Comparison of ENCODE assay signal across 8 mouse cellular contexts in genomic region chr14:120355040-120355741, GRCm38 (mm10).
DNase-seq lines count a peak whose midpoint lies in the region; ATAC-seq lines count a peak whose summit lies in the region.

No protein-coding gene starts in this region.

- 0 out of 2 replicates have a peak, but pooled peaks have one; percentile 24 for ATAC-seq in frontal cortex, adult (ENCODE audit: low TSS enrichment)
- ATAC-seq in granulocyte monocyte progenitor cell, adult 5-6 weeks (replicated peaks; ENCODE audit: poor library complexity, severe bottlenecking) = peak; percentile 53
- peak; percentile 73 for ATAC-seq in liver, embryonic 13.5 days (ENCODE audit: low read depth)
- peak; percentile 82 for ATAC-seq in neural tube, embryonic 11.5 days (ENCODE audit: insufficient read depth, low FRiP score, low TSS enrichment)

- 40% methylated on average over 14 of the region's 14 CpGs for WGBS in liver, embryonic 13.5 days (ENCODE audit: insufficient replicate concordance)
- 19% methylated on average over 14 of the region's 14 CpGs for WGBS in neural tube, embryonic 11.5 days

- H3K4me1 ChIP-seq in liver, embryonic 13.5 days (replicated peaks) = peaks cover 28% of the 10 kb centered on the region
- H3K4me1 ChIP-seq in neural tube, embryonic 11.5 days (ENCODE audit: control insufficient read depth, insufficient read depth, low read length) = peaks cover 6% of the 10 kb centered on the region

- no peaks in the 10 kb centered on the region for H3K27me3 ChIP-seq in liver, embryonic 13.5 days
- no peaks in the 10 kb centered on the region for H3K27me3 ChIP-seq in neural tube, embryonic 11.5 days (ENCODE audit: control insufficient read depth, insufficient read depth, low read length)

- peak overlapping the region; percentile 38 for H3K4me2 ChIP-seq in liver, embryonic 13.5 days
- H3K4me2 ChIP-seq in neural tube, embryonic 11.5 days (ENCODE audit: low read depth) = peak overlapping the region; percentile 4; the same call in 1 of the 2 replicates

- no peaks in the 10 kb centered on the region for H3K9me3 ChIP-seq in liver, embryonic 13.5 days (replicated peaks)
- no peaks in the 10 kb centered on the region for H3K9me3 ChIP-seq in neural tube, embryonic 11.5 days (ENCODE audit: control insufficient read depth, low read length)

- no peak for DNase-seq in frontal cortex, postnatal 25 days (ENCODE audit: low spot score in 2 of 2)
- peak; percentile 77 to 81 for DNase-seq in cerebellum, postnatal 10 days
- DNase-seq in kidney, adult 18-20 months = peak; percentile 75
- no peak for DNase-seq in liver, embryonic 13.5 days
- DNase-seq in neural tube, embryonic 11.5 days (ENCODE audit: low spot score) = peak; percentile 68
- no peak for DNase-seq in spleen, adult 18-20 months

- no peak overlapping the region for H3K4me3 ChIP-seq in liver, embryonic 13.5 days (replicated peaks)
- H3K4me3 ChIP-seq in neural tube, embryonic 11.5 days (ENCODE audit: low read depth, low read length) = no peak overlapping the region

- no peaks in the 10 kb centered on the region for H3K36me3 ChIP-seq in liver, embryonic 13.5 days
- no peaks in the 10 kb centered on the region for H3K36me3 ChIP-seq in neural tube, embryonic 11.5 days (ENCODE audit: control insufficient read depth, insufficient read depth, low read length)

- H3K27ac ChIP-seq in liver, embryonic 13.5 days = peak overlapping the region; percentile 43
- peak overlapping the region; percentile 56 for H3K27ac ChIP-seq in neural tube, embryonic 11.5 days (ENCODE audit: low read depth, low read length)

- no peak overlapping the region for H3K9ac ChIP-seq in liver, embryonic 13.5 days
- peak overlapping the region; percentile 22; the same call in 1 of the 2 replicates for H3K9ac ChIP-seq in neural tube, embryonic 11.5 days (ENCODE audit: low read length)

Comparison
In these comparisons a context has a peak if more than half of its experiments do, and no peak if none do; other contexts are left out.
1. ATAC-seq: peak in every context shown above with its lines; median percentile 82 in neural tube, embryonic 11.5 days; 73 in liver, embryonic 13.5 days; 53 in granulocyte monocyte progenitor cell, adult 5-6 weeks; 24 in frontal cortex, adult.
2. DNase-seq: peak in cerebellum, postnatal 10 days (2 of 2), kidney, adult 18-20 months (single experiment) and neural tube, embryonic 11.5 days (single experiment); none in frontal cortex, postnatal 25 days (0 of 2), liver, embryonic 13.5 days (single experiment) and spleen, adult 18-20 months (0 of 2).